Mouse (Mus musculus): ENCODE measurements around the gene Fnbp1l. TPM values are rescaled to one million over a fixed set of nuclear protein-coding genes. Genes with fewer than 3 reads are reported as not detected.
A peak's percentile ranks its signal among the peaks of the same experiment; 100 is the strongest.

Gene Fnbp1l
- total and polyA plus RNA-seq, 2 experiments from 2014 or later, result 135 to 209 TPM

- 23% methylated on average over 9 of the region's 9 CpGs for WGBS
- Histone ChIP-seq H3K27ac (ENCODE audit: low read depth, low read length) (peak overlapping the region; percentile 99), H3K4me2 (ENCODE audit: low read depth, low read length, poor library complexity, severe bottlenecking) (peak overlapping the region; percentile 80), H3K9me3 (ENCODE audit: low read length) (no peaks in the 10 kb centered on the region), H3K36me3 (ENCODE audit: insufficient read depth, low read length) (no peaks in the 10 kb centered on the region), H3K4me1 (ENCODE audit: insufficient read depth, low read length) (0 out of 2 replicates have a peak, but pooled peaks cover 7% of the 10 kb centered on the region), H3K4me3 (ENCODE audit: low read depth, low read length) (peak overlapping the region; percentile 99), H3K9ac (replicated peaks; ENCODE audit: low read length, poor library complexity, severe bottlenecking) (peak overlapping the region; percentile 100), H3K27me3 (ENCODE audit: insufficient read depth, low read length) (no peaks in the 10 kb centered on the region)
- TF ChIP-seq CTCF (IDR thresholded peaks at IDR 0.05), result peak; percentile 66
- ATAC-seq (ENCODE audit: low FRiP score) (no peak), DNase-seq (ENCODE audit: low spot score) (peak; percentile 58)
These were observed 1.7 kb downstream of the Fnbp1l start for GRCm38 (mm10) chr3:122617613-122618340.

- Histone ChIP-seq H3K9ac (replicated peaks; ENCODE audit: low read length, poor library complexity, severe bottlenecking) (no peak overlapping the region), H3K9me3 (ENCODE audit: low read length) (no peaks in the 10 kb centered on the region), H3K27ac (ENCODE audit: low read depth, low read length) (no peak overlapping the region), H3K4me2 (ENCODE audit: low read depth, low read length, poor library complexity, severe bottlenecking) (no peak overlapping the region), H3K4me3 (ENCODE audit: low read depth, low read length) (no peak overlapping the region), H3K4me1 (ENCODE audit: insufficient read depth, low read length) (peaks cover 10% of the 10 kb centered on the region; the same call in 1 of the 2 replicates), H3K36me3 (ENCODE audit: insufficient read depth, low read length) (no peaks in the 10 kb centered on the region), H3K27me3 (ENCODE audit: insufficient read depth, low read length) (no peaks in the 10 kb centered on the region)
- TF ChIP-seq CTCF (IDR thresholded peaks at IDR 0.05), result no peak
- DNase-seq (ENCODE audit: low spot score), result no peak
- 72% methylated on average over 6 of the region's 6 CpGs for WGBS
- ATAC-seq (ENCODE audit: low FRiP score), result no peak
These were observed 7.0 kb downstream of the Fnbp1l start for GRCm38 (mm10) chr3:122612537-122612936.

- Histone ChIP-seq H3K4me3 (ENCODE audit: low read depth, low read length) (no peak overlapping the region), H3K27ac (ENCODE audit: low read depth, low read length) (no peak overlapping the region), H3K9me3 (ENCODE audit: low read length) (no peaks in the 10 kb centered on the region), H3K9ac (replicated peaks; ENCODE audit: low read length, poor library complexity, severe bottlenecking) (no peak overlapping the region), H3K4me1 (ENCODE audit: insufficient read depth, low read length) (peaks cover 10% of the 10 kb centered on the region; the same call in 1 of the 2 replicates), H3K4me2 (ENCODE audit: low read depth, low read length, poor library complexity, severe bottlenecking) (no peak overlapping the region), H3K27me3 (ENCODE audit: insufficient read depth, low read length) (no peaks in the 10 kb centered on the region), H3K36me3 (ENCODE audit: insufficient read depth, low read length) (no peaks in the 10 kb centered on the region)
- no peak for TF ChIP-seq CTCF (IDR thresholded peaks at IDR 0.05)
- ATAC-seq (ENCODE audit: low FRiP score) (no peak), DNase-seq (ENCODE audit: low spot score) (no peak)
- WGBS, result 89% methylated on average over 5 of the region's 5 CpGs
These were observed 7.8 kb downstream of the Fnbp1l start for GRCm38 (mm10) chr3:122611761-122612160.

- no peak for DNase-seq (ENCODE audit: low spot score)
- 87% methylated on average over 10 of the region's 10 CpGs for WGBS
- no peak overlapping the region for H3K4me2 ChIP-seq (ENCODE audit: low read depth, low read length, poor library complexity, severe bottlenecking)
These were observed 13.3 kb downstream of the Fnbp1l start for GRCm38 (mm10) chr3:122606105-122606801.

GRCm38 (mm10) chr3:122603229-122603628, 16.3 kb downstream of the Fnbp1l start:
- 74% methylated on average over 4 of the region's 4 CpGs for WGBS
- Histone ChIP-seq H3K27me3 (ENCODE audit: insufficient read depth, low read length) (no peaks in the 10 kb centered on the region), H3K4me3 (ENCODE audit: low read depth, low read length) (no peak overlapping the region), H3K9me3 (ENCODE audit: low read length) (no peaks in the 10 kb centered on the region), H3K9ac (replicated peaks; ENCODE audit: low read length, poor library complexity, severe bottlenecking) (no peak overlapping the region), H3K4me2 (ENCODE audit: low read depth, low read length, poor library complexity, severe bottlenecking) (no peak overlapping the region), H3K36me3 (ENCODE audit: insufficient read depth, low read length) (no peaks in the 10 kb centered on the region), H3K27ac (ENCODE audit: low read depth, low read length) (no peak overlapping the region), H3K4me1 (ENCODE audit: insufficient read depth, low read length) (no peaks in the 10 kb centered on the region)
- no peak for TF ChIP-seq CTCF (IDR thresholded peaks at IDR 0.05)
- DNase-seq (ENCODE audit: low spot score), result no peak
- no peak for ATAC-seq (ENCODE audit: low FRiP score)

More at GRCm38 (mm10) chr3:122606105-122606801, 13.3 kb downstream of the Fnbp1l start:
- no peak for TF ChIP-seq CTCF (IDR thresholded peaks at IDR 0.05)
- no peak overlapping the region for H3K27ac ChIP-seq (ENCODE audit: low read depth, low read length)
- no peak overlapping the region for H3K4me3 ChIP-seq (ENCODE audit: low read depth, low read length)
- no peak overlapping the region for H3K9ac ChIP-seq (replicated peaks; ENCODE audit: low read length, poor library complexity, severe bottlenecking)
- no peak for ATAC-seq (ENCODE audit: low FRiP score)
- no peaks in the 10 kb centered on the region for H3K4me1 ChIP-seq (ENCODE audit: insufficient read depth, low read length)
- no peaks in the 10 kb centered on the region for H3K9me3 ChIP-seq (ENCODE audit: low read length)
- no peaks in the 10 kb centered on the region for H3K27me3 ChIP-seq (ENCODE audit: insufficient read depth, low read length)
- no peaks in the 10 kb centered on the region for H3K36me3 ChIP-seq (ENCODE audit: insufficient read depth, low read length)

GRCm38 (mm10) chr3:122602370-122602769, 17.1 kb downstream of the Fnbp1l start:
- ATAC-seq (ENCODE audit: low FRiP score) (no peak), DNase-seq (ENCODE audit: low spot score) (peak; percentile 10)
- no peak overlapping the region for H3K27ac ChIP-seq (ENCODE audit: low read depth, low read length)
- no peaks in the 10 kb centered on the region for H3K36me3 ChIP-seq (ENCODE audit: insufficient read depth, low read length)
- no peaks in the 10 kb centered on the region for H3K4me1 ChIP-seq (ENCODE audit: insufficient read depth, low read length)
- no peak for TF ChIP-seq CTCF (IDR thresholded peaks at IDR 0.05)
- no peak overlapping the region for H3K4me2 ChIP-seq (ENCODE audit: low read depth, low read length, poor library complexity, severe bottlenecking)
- H3K9me3 ChIP-seq (ENCODE audit: low read length), result no peaks in the 10 kb centered on the region
- H3K4me3 ChIP-seq (ENCODE audit: low read depth, low read length), result no peak overlapping the region
- no peak overlapping the region for H3K9ac ChIP-seq (replicated peaks; ENCODE audit: low read length, poor library complexity, severe bottlenecking)
- H3K27me3 ChIP-seq (ENCODE audit: insufficient read depth, low read length), result no peaks in the 10 kb centered on the region
- 92% methylated on average over 1 of the region's 1 CpGs for WGBS
